Mouse (Mus musculus) embryonic facial prominence, embryonic 11.5 days (tissue): ENCODE results near the gene Spry1. TPM values are rescaled to one million over a fixed set of nuclear protein-coding genes. Genes with fewer than 3 reads are reported as not detected.
"Not testable (repeated sequence)": the region's sequence is repeated elsewhere in the genome, so short reads cannot be mapped to it uniquely, and the experiment has no call there.

ENCODE experiments used
- ATAC-seq: fragments of 200-750 bp; cut with Nextera tagmentation; replicated peaks from 2 replicates; pipeline ENCODE4 v1.8.0; 2017; ENCODE audit warnings: low read depth; ENCODE audit not compliant: insufficient number of reproducible peaks, low FRiP score, low TSS enrichment
- DNase-seq: peaks from one replicate; pipeline ENCODE4 v3.0.0-alpha.2; 2015; ENCODE audit warnings: low spot score
- H3K27ac ChIP-seq: fragments of 300-500 bp; sonication (generic); replicated peaks from 2 replicates; pipeline ENCODE4 v1.5.1; 2014; ENCODE audit warnings: mild to moderate bottlenecking, low read depth, low read length, control low read depth
- H3K27me3 ChIP-seq: fragments of 300-500 bp; sonication (generic); 2 replicates; pipeline ENCODE4 v1.6.1; 2014; ENCODE audit warnings: mild to moderate bottlenecking, low read length, moderate library complexity, mixed read lengths; ENCODE audit not compliant: control insufficient read depth, insufficient read depth
- H3K36me3 ChIP-seq: fragments of 300-500 bp; sonication (generic); replicated peaks from 2 replicates; pipeline ENCODE4 v1.6.1; 2014; ENCODE audit warnings: low read depth, mild to moderate bottlenecking, low read length, moderate library complexity, mixed read lengths; ENCODE audit not compliant: control insufficient read depth, insufficient read depth
- H3K4me1 ChIP-seq: fragments of 300-500 bp; sonication (generic); 2 replicates; pipeline ENCODE4 v1.6.1; 2014; ENCODE audit warnings: low read length, mixed read lengths; ENCODE audit not compliant: control insufficient read depth, insufficient read depth
- H3K4me2 ChIP-seq: fragments of 300-500 bp; sonication (generic); 2 replicates; pipeline ENCODE4 v1.6.1; 2014; ENCODE audit warnings: low read depth, mild to moderate bottlenecking, control low read depth, low read length, moderate library complexity
- H3K4me3 ChIP-seq: fragments of 300-500 bp; sonication (generic); 2 replicates; pipeline ENCODE4 v1.5.1; 2014; ENCODE audit warnings: low read depth, low read length, control low read depth
- H3K9ac ChIP-seq: fragments of 300-500 bp; sonication (generic); replicated peaks from 2 replicates; pipeline ENCODE4 v1.6.1; 2014; ENCODE audit warnings: mild to moderate bottlenecking, control low read depth, low read length
- H3K9me3 ChIP-seq: fragments of 300-500 bp; sonication (generic); replicated peaks from 2 replicates; pipeline ENCODE4 v1.6.1; 2016; ENCODE audit warnings: mild to moderate bottlenecking, low read length, inconsistent platforms, mixed read lengths; ENCODE audit not compliant: control insufficient read depth
- WGBS: fragments of 180-500 bp; shearing (Covaris S2); extraction: QIAGEN DNeasy Blood & Tissue Kit; methylation state at CpG from one replicate; pipeline ENCODE4 v1.1.7; 2014; 5-methylcytosine and 5-hydroxymethylcytosine counted together
- polyA plus RNA-seq: library from polyadenylated mRNA; unstranded; fragments of >200 nt; fragmentation: Nextera tagmentation; extraction: Ambion mirVana; gene quantifications from 2 replicates; pipeline ENCODE4 v1.2.1, GENCODE M21; 2014

Gene Spry1
- polyA plus RNA-seq = 10.2 and 15.1 TPM in 2 replicates

GRCm38 (mm10) chr3:37639690-37640089 lies at the start of gene Spry1:
Spry1 (plus strand) TSS chr3:37639947.
- H3K9ac ChIP-seq = peak within 1 kb of the TSS; percentile 87
- no peaks in the 10 kb centered on the region for H3K9me3 ChIP-seq
- peaks cover 4% of the 10 kb centered on the region for H3K4me1 ChIP-seq
- peak within 1 kb of the TSS; percentile 86 for H3K4me2 ChIP-seq
- H3K36me3 ChIP-seq = no peaks in the 10 kb centered on the region; the same call in none of the 2 replicates
- under 1% methylated on average over 37 of the region's 38 CpGs for WGBS
- peak; percentile 97 for DNase-seq
- peak; percentile 84 for ATAC-seq
- peak within 1 kb of the TSS; percentile 81 for H3K27ac ChIP-seq
- no peaks in the 10 kb centered on the region; the same call in 1 of the 2 replicates for H3K27me3 ChIP-seq
- H3K4me3 ChIP-seq = peak within 1 kb of the TSS; percentile 83

GRCm38 (mm10) chr3:37595721-37596120 lies 44.0 kb upstream of the Spry1 start:
- no peak for ATAC-seq
- DNase-seq = no peak
- no peak overlapping the region for H3K9ac ChIP-seq

GRCm38 (mm10) chr3:37596519-37596918 lies 43.2 kb upstream of the Spry1 start:
- H3K9me3 ChIP-seq = no peaks in the 10 kb centered on the region
- H3K4me2 ChIP-seq = no peak overlapping the region
- no peak for ATAC-seq
- 47% methylated on average over 6 of the region's 6 CpGs for WGBS
- H3K27me3 ChIP-seq = no peaks in the 10 kb centered on the region
- no peak overlapping the region for H3K9ac ChIP-seq
- H3K36me3 ChIP-seq = no peaks in the 10 kb centered on the region
- peak; percentile 30 for DNase-seq
- no peak overlapping the region; the same call in 1 of the 2 replicates for H3K27ac ChIP-seq
- H3K4me1 ChIP-seq = no peaks in the 10 kb centered on the region
- H3K4me3 ChIP-seq = no peak overlapping the region

More at GRCm38 (mm10) chr3:37595721-37596120, 44.0 kb upstream of the Spry1 start:
- no peak overlapping the region for H3K4me3 ChIP-seq
- no peaks in the 10 kb centered on the region for H3K36me3 ChIP-seq
- H3K27ac ChIP-seq = no peak overlapping the region
- whole genome bisulfite sequencing = 78% methylated on average over 10 of the region's 10 CpGs
- no peaks in the 10 kb centered on the region for H3K4me1 ChIP-seq
- no peaks in the 10 kb centered on the region for H3K9me3 ChIP-seq
- no peak overlapping the region for H3K4me2 ChIP-seq
- no peaks in the 10 kb centered on the region for H3K27me3 ChIP-seq

- H3K36me3 ChIP-seq = no peaks in the 10 kb centered on the region
- DNase-seq = no peak
- H3K27me3 ChIP-seq = no peaks in the 10 kb centered on the region
- ATAC-seq = no peak
- no peaks in the 10 kb centered on the region for H3K9me3 ChIP-seq
- 58% methylated on average over 5 of the region's 5 CpGs for WGBS
- H3K4me3 ChIP-seq = no peak overlapping the region
- H3K27ac ChIP-seq = peak overlapping the region; percentile 8; the same call in 1 of the 2 replicates
- H3K9ac ChIP-seq = no peak overlapping the region
- no peak overlapping the region for H3K4me2 ChIP-seq
- H3K4me1 ChIP-seq = no peaks in the 10 kb centered on the region
Observed at GRCm38 (mm10) chr3:37597200-37597599, 42.5 kb upstream of the Spry1 start.

- H3K4me2 ChIP-seq, H3K27me3 ChIP-seq, H3K9me3 ChIP-seq, H3K9ac ChIP-seq, ATAC-seq, H3K4me3 ChIP-seq, H3K4me1 ChIP-seq, DNase-seq, H3K27ac ChIP-seq, H3K36me3 ChIP-seq: not testable (repeated sequence)
- 91% methylated on average over 14 of the region's 14 CpGs for WGBS
Observed at GRCm38 (mm10) chr3:37599641-37600040, 40.1 kb upstream of the Spry1 start.

GRCm38 (mm10) chr3:37602356-37602755 lies 37.4 kb upstream of the Spry1 start:
- H3K4me1 ChIP-seq = no peaks in the 10 kb centered on the region
- no peak for DNase-seq

GRCm38 (mm10) chr3:37602890-37603289 lies 36.9 kb upstream of the Spry1 start:
- H3K27ac ChIP-seq = no peak overlapping the region
- H3K9me3 ChIP-seq = no peaks in the 10 kb centered on the region
- DNase-seq (no peak), ATAC-seq (no peak)
- H3K4me3 ChIP-seq = no peak overlapping the region
- no peak overlapping the region for H3K9ac ChIP-seq
- H3K4me2 ChIP-seq = no peak overlapping the region
- no peaks in the 10 kb centered on the region for H3K27me3 ChIP-seq
- no peaks in the 10 kb centered on the region for H3K4me1 ChIP-seq
- WGBS = 83% methylated on average over 7 of the region's 7 CpGs
- H3K36me3 ChIP-seq = no peaks in the 10 kb centered on the region

More at GRCm38 (mm10) chr3:37602356-37602755, 37.4 kb upstream of the Spry1 start:
- H3K27ac ChIP-seq = no peak overlapping the region
- H3K27me3 ChIP-seq = no peaks in the 10 kb centered on the region
- no peaks in the 10 kb centered on the region for H3K9me3 ChIP-seq
- H3K9ac ChIP-seq = no peak overlapping the region
- 98% methylated on average over 9 of the region's 9 CpGs for WGBS
- no peak for ATAC-seq
- H3K36me3 ChIP-seq = no peaks in the 10 kb centered on the region
- no peak overlapping the region for H3K4me3 ChIP-seq
- no peak overlapping the region for H3K4me2 ChIP-seq

- H3K4me1 ChIP-seq = no peaks in the 10 kb centered on the region
- no peak overlapping the region for H3K4me3 ChIP-seq
- H3K36me3 ChIP-seq = no peaks in the 10 kb centered on the region
- 82% methylated on average over 3 of the region's 3 CpGs for WGBS
- DNase-seq = no peak
- H3K27me3 ChIP-seq = no peaks in the 10 kb centered on the region
- no peak overlapping the region for H3K4me2 ChIP-seq
- H3K27ac ChIP-seq = no peak overlapping the region
- no peaks in the 10 kb centered on the region for H3K9me3 ChIP-seq
- ATAC-seq = no peak
- H3K9ac ChIP-seq = no peak overlapping the region
Observed at GRCm38 (mm10) chr3:37603541-37603940, 36.2 kb upstream of the Spry1 start.
